Mouse (Mus musculus) adrenal gland, postnatal 4 days (tissue): ENCODE data around the gene Tuba1b. TPM values are rescaled to one million over a fixed set of nuclear protein-coding genes. Genes with fewer than 3 reads are reported as not detected.
"Not testable (repeated sequence)": the region's sequence is repeated elsewhere in the genome, so short reads cannot be mapped to it uniquely, and the experiment has no call there.

Source experiments
- DNase-seq, 2 experiments: peaks; one replicate each; pipeline ENCODE4 v3.0.0; 2021 to 2022; ENCODE audit warnings: low spot score in 2 of 2, mixed read lengths in 2 of 2
- long read RNA-seq, 2 experiments: library from polyadenylated mRNA; stranded (forward); transcript quantifications; one replicate each; pipeline ENCODE4 v2.0.0; 2021
- total RNA-seq, 2 experiments: library from RNA; stranded (reverse); gene quantifications; 2 replicates each; pipeline ENCODE4 v1.2.3; 2021

The Tuba1b gene
- 100 to 1,000 TPM; 512 to 526 TPM for total RNA-seq
- long read RNA-seq, experiment 1, transcript Tuba1b-201 (4 exons, 1,743 nt) = major isoform, 900 of 1,031 reads
- long read RNA-seq, experiment 1, partial matches to known transcripts = 126 of 1,031 reads
- long read RNA-seq, experiment 1, other reads (novel, unspliced or antisense) = 5 of 1,031 reads
- long read RNA-seq, experiment 2, transcript Tuba1b-201 (4 exons, 1,743 nt) = major isoform, 1,277 of 1,552 reads
- long read RNA-seq, experiment 2, partial matches to known transcripts = 272 of 1,552 reads
- long read RNA-seq, experiment 2, other reads (novel, unspliced or antisense) = 2 of 1,552 reads

DNA sequence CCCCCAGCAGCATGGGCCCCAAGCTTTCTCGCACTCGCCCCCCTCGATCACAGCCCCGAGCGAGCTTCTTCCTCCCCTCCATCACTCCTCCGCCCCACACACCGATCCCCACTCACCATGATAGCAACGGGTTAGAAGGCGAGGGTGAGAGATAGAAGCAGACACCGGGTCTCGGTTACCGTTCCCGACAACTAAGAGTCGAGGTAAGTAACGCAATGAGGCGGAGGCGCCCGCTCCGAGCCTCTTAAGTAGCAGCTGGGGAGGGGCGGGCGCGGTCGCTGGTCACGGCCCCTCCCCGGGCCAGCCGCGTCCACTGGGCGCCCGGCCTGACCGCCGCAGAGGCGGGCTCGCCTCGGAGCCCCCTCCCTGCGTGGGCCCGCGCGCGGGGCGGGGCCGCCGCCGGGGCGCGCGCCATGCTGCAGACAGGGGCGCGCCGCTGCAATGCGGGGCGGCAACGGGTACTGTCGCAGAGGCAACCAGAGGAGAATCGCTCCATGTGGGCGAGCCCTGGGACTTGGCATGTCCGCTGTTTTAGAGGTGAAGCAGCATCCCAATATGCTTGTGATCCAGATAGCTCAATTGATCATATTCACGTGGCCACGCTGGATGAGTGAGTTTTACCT, at the start of gene Tuba1b:
Tuba1b (minus strand) TSS at position 349 of the 623 bp plus-strand sequence.
- DNase-seq = peak; percentile 77 to 83

DNA sequence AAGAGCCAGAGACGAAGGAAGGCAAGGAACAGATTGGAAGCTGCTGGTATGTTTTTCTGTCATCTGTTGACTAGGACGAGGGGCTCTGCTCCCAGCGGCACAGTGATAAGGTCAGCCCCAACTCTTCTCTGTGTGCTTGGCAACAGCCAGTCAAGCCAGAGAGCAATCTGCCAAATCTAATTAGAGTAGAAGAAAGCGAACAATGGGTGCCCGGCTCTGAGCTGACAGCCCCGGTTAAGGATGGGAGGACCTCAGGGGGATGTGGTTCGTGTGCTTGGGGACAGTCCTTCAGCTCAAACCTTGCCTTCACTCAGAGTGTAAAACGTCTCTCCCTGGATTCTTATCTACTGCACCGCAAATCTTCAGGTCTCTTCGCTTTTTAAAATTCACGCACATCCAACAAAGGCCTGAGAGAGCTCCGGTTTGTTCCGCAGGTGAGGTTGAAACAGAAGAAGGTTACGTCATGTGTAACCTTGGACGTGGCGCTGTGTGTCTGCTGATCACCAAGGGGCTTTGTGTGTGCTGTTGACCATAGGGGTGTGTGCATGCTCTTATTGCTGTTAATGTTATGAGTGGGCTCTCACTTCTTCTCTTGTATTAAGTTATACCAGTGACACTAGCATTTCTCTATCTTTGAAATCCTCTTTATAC, 49.2 kb upstream of the Tuba1b start:
- no peak for DNase-seq

DNA sequence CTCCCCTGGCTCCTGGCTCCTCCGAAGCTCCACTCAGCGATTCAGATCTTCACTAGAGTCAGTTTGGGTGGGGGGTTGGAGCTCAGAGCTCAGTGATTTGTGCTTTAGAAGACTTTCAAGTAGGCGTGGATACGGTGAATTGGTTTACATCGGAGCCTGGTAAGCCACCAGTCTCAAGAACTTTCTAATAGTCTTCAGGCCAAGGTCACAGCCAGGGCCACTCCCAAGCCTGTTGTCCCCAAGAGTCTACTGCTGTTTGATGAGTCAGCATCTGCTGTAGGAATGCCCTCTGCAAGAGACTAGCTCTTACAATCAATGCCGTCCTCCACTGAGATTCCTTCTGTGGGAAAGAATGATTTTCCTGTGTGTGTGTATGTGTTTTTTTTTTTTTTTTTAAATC, 47.7 kb upstream of the Tuba1b start:
- no peak for DNase-seq

DNA sequence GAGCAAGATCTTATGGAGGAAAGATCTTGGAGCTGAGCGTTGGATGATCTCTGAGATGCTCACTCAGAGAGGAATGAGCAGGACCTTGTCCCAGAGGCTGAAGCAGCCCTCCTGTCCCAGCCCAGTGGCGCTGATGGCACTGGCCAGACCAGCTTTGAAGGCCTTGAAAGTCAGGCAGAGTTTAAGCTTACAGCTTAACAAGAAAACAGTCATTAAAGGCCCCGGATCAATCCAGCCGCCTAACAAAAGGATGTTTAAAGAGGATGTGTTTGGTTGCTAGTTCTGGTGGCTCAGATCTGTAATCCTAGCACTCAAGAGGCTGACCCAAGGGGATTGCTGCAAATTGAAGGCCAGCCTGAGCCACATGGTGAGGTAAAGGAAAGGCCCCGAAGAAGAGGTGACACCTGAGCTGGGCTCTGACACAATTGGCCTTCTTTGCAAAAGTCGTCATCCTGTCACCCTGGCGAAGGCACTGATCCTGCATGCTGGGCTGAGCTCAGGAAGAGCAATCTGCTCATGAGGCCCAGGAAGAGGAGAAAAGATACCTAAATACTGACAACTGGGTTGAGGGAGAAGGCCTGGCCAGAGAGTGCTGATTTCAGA, 45.7 kb upstream of the Tuba1b start:
- no peak for DNase-seq

DNA sequence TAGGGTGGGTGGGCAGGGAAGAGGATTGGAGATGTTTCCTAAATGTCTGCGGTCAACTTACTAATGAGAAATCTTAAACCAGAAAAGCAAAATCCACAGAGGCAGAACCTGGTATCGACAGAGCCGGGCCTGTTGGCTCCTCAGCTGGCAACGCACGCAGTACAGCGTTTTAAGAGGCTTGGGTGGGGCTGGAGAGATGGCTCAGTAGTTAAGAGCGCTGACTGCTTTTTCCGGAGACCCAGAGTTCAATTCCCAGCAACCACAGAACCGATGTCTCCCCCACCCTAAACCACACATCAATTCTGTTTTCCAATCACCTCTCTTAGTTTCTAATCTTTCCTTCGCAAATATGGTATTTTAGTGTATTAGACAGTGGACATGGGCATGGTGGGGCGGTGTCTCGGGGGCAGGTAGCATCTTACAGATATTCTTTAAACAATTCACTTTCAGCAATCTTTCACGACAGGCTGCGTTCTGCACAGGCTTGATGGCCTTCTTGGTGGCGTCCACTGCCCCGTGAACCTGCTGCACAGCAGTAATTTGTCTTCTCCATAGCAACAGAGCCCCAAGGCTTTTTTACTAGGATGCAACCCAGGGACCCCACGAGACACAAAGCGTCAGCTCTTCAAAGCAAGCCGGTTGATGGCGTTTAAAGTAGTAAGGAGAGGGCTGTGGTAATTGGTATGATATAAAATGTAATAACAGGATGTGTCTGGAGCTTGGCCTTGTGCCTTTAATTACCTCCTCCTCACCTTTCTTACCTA, 44.2 kb upstream of the Tuba1b start:
- DNase-seq = no peak

DNA sequence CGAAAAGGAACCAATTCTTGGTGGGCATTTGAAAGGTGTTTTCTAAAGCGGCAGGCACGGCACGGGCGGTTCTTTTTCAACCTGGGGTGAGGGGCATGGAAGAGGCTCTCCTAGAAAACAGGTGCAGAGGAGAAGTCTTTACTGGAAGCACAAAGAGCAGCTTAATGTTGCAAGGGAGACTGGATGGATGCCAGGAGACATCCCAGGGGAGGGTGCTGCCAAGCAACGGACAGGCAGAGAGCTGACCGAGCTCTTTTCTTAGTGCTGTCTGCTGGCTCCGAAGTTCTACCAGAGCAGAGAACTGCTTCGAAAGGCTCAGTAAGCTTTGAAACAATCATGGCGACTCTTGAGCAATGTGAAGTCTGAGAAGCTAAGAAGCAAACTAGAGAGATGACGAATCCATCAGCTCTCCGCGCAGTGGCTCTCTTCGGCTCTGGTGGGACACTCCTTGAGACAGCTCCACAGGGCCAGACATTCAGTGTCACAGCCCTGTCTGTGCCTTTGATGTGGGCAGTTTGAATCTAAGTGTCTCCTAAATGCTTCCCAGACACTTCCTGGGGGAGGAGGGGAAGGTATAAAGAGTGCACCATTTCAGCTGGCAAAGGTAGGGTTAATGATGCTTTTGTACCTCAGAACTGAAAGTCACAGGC, 43.5 kb upstream of the Tuba1b start:
- DNase-seq = peak in 1 of 2 experiments; percentile 52

DNA sequence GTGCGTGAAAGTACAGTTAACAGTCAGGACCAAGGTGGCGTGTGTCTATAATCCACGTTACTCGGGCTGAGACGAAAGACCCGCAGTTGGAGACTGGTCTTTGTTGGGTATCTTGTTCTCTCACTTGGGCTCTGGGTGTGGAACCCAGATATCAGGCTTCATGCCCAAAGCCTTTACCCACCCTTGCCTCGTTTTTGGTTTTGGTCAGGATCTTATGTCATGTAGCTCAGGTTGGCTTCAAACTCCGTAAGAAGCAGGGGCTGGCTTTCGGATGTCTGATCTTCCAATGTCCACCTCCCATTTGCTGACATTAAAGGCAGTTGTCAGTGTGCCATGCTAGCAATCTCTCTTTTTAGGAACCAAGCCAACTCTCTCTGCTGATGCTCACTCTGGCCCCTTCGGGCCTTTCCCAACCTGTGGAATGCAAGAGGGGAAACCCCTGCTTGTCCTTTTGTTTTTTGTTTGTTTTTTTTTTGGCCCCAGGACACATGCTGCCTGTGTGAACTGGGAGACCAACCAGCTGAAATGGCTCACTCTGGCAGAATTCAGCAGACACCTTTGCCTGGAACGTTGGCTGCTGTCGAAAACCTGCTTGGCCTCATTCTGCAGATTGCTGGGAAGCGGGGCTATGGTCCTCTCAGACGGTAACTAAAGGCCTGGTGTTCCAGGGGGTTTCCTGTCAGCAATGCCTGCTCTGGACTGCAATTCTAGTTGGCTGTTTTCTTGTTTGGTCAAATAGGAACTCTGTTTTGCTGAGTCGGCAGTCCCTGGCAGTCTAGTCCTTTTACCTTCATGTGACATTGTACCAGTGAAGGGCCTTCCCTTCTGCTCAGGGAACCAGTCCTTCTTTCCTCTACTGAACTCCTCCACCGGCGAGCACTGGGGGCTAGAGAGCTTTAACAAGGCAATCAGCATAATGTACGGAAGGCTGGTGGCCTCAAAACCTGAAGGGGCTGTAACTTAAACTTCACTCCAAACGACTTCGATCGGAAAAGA, 42.7 kb upstream of the Tuba1b start:
- no peak for DNase-seq

DNA sequence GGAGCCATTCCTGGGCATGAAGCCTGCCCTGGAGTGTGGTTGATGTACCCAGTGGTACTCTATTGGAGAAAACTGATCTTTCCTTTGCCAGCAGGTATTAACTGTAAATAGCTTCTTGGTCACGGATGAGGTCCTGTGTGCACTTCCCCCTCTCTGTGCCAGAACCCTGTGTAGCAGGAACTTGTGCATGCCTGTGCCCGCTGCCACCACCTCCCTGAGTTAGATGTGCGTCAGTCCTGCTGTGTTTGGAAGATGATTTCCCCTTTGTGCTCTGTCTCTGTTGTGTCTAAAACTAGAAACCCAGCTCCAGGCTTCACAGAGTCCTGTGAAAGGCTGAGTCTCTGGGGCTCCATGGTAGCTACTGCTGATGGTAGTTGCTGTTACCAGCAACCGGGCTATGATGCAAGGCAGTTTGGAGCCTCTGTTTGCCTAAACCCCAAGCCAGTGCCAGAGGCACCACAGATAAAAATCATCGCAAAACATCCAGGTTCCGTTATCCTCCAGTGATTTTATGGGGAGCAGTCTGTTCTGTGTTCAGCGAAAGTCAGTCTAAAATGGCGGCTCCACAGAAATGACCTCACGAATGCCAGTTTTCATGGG, 38.8 kb upstream of the Tuba1b start:
- no peak for DNase-seq

DNA sequence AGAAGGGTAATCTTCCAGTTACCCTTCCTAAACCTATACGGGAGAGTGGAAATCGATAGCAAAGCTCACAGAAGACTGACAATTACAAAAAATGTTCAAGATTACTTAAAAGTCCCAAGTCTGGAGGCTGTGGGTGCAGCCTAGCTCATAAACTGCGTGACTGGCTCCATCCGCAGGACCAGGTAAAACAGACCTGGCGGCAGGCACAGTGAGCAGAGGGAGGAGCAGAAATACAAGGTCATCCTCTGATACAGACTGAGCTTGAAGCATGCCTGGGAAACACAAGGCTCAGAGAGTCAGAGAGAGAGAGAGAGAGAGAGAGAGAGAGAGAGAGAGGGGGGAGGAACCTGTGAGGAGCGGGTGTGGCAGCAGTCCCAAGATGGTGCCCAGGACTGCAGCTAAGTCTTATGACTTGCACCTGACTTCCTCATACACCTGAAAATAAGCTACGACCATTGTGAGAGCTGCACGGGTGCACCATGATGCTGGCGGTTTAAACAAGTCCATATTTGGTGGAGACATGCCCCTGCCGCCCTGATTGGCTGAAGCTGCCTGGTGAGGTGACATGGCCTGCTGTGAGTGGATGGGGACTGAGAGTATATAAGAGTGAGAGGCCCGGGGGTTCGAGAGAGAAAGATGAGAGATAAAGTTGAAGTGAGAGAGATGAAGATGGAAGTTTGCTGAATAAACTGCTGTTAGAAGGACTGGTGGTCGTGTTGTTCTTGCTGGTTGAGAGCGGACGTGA, 37.4 kb upstream of the Tuba1b start:
- DNase-seq = not testable (repeated sequence)

DNA sequence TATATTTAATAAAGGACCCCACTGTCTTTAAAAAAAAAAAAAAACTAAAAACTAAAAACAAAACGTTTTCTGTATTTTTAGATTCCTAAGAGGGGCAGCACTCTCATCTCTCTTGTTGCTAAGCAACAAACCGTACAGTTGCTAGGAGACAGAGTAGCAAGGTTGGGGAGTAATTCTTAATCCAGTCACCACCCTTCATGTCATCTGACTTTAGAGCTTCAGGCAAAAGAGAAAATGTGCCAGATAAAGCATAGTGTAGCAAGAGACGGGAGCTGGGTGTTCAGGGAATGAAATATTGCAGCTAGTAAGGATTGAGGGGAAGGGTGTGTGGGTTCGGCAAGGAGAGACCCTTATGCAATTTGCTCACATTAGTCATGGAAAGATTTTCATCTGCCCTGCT, 36.7 kb upstream of the Tuba1b start:
- DNase-seq = no peak

DNA sequence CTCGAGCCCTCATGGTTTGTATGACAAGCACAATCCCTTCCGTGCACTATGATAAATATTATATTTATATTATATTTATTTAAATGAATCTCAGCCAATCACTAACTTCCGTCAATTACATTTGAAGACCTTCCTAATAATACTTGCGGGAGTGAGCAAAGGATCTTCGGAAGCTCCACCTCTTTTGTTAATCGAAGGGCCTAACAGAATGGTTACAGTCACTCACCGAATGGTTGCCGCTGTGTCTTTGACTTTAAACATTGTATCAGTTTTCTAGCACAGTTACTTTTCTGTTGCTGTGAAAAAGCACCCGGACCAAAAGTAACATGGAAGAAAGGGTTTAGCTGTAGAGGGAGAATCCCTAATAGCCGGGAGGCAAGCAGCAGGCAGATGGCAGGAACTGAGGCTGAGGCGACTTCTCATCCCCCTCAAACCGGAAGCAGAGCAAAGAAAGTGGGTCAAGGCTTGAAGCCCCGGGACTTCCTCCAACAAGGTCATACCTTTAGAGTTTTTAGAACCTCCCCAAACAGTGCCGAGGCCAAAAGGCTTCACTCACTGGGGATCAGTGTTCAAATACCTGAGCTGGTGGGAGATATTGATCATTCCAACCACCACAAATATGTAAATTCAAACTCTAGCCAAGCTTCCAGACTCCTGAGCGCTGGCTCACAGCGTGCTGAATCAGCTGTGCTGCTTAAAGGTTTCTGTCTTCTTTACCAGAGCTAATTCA, 35.2 kb upstream of the Tuba1b start:
- no peak for DNase-seq

DNA sequence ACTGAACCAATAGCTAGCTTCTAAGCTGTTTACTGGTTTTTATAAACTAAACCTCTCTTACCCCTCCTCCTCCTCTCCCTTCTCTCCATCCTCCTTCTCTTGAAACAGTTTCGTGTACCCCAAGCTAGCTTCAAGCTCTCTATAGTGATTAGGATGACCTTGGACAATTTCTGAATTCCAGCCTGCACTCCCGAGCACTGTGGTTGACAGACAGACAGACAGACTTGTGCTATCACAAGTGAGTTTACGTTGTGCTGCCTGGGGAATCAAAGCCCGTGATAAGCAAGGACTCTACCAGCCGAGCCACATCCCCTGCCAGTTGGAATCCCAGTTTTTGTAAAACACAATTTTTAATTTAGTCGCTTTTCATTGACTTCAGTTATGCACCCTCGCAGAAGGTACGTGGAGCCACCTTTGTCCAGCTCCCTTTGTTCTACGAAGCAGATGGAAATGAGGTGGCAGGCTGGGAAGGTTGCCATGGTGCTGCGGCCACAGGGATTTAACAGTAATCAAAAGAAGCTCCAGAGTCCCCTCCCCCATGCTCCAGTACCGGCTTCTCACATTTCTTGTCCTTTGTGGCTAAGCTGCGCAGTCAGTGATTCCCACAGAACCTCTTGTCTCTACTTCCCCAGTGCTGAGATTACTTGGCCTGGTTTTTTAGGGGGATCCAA, 34.5 kb upstream of the Tuba1b start:
- no peak for DNase-seq

DNA sequence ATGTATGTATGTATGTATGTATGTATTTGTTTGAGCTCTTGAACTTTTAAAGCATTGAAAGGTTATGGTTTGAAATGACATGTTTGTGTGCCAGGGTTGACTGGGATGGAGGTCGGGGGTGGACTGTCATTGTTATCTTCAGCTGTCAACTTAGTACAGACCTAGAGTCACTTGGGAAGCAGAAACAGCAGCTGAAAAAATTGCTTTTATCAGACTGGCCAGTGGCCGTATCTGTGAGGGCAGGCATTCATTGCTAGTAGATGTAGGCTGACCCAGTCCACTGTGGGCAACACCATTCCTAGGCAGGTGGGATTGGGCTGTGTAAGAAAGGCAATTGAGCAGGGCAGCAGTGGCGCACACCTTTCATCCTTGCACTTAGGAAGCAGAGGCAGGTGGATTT, 25.2 kb upstream of the Tuba1b start:
- DNase-seq = no peak

DNA sequence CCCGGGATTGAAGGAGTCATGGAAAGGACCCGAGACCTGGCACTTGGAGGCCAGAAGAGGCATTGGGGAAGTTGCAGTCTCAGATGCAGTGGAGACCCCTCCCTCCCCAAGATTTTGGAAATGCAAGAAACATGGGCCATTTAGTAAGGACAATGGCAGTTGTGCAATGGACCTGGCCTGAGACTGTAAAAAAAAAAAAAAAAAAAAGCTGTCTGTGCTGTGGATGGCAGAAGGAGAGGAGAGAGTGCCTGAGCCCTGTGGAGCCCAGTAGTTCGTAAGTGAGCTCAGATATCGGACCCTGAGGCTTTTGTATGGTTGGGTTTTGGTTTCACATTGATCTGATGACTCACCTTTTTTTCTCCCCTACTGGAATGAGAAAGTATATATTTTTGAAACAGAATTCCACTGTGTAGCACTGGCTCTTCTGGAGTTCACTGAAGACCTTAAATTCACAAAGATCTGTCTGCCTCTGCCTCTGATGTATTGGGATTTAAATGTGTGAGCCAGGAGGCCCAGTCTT, 24.6 kb upstream of the Tuba1b start:
- DNase-seq = no peak

DNA sequence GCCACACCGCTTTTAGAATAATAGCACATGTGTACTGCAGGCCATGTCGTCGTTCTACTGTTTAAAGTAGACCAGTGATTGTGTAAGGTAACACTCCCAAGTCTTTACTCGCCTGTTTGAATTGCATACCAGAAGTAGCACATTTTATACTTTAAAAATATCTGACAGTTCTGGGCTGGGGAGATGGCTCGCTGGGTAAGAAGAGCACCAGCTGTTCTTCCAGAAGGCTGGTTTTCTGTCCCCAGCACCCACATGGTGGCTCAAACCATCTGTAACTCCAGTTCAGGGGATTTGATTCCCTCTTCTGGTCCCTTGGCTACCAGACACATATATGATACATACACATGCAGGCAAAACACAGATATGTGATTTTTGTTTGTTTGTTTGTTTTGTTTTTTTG, 23.1 kb upstream of the Tuba1b start:
- DNase-seq = no peak

DNA sequence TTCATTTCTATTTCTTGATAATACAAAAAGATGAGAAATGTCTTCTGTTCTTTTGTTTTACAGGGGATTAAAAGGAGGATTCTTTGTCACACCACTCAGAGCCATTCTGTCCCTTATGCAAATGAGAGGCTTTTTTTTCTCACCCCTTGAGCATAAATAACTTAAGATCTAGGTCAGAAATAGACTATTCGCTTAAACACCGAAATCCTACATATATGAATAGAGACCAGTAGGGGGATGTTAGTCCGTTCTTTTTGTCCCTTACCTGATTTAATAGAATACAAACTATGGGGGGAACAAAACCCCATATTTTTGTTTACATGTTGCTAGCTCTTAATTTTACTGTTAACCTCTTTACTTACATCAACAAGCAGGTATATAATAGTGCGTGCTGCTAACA, 21.6 kb upstream of the Tuba1b start:
- no peak for DNase-seq

DNA sequence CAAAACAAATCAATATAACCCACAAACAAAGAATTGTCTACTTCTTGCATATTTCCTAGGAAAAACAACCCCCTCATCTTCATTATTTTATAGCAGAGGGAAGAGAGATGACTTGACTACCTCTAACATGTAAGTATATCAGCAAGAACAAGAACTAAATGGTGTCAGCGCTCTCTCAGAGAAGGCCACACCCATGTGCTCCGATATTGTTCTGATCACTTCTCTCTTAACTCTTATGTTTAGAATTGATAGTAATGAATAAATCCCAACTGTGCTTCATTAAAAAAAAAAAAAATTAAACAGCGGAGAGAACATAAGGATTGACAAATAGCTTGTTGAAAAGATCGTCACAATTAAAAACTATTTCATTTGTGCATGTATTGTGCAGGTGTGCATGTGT, 21.0 kb upstream of the Tuba1b start:
- DNase-seq = no peak
